Mouse (Mus musculus) mesoderm, embryonic 11.5 days (tissue): ENCODE measurements around the gene Cacna2d2.
A peak's percentile ranks its signal among the peaks of the same experiment; 100 is the strongest.

Experiments
- DNase-seq: peaks from one replicate; pipeline ENCODE4 v3.0.0-alpha.2; 2012; ENCODE audit warnings: low read depth, low spot score

The Cacna2d2 gene

DNA sequence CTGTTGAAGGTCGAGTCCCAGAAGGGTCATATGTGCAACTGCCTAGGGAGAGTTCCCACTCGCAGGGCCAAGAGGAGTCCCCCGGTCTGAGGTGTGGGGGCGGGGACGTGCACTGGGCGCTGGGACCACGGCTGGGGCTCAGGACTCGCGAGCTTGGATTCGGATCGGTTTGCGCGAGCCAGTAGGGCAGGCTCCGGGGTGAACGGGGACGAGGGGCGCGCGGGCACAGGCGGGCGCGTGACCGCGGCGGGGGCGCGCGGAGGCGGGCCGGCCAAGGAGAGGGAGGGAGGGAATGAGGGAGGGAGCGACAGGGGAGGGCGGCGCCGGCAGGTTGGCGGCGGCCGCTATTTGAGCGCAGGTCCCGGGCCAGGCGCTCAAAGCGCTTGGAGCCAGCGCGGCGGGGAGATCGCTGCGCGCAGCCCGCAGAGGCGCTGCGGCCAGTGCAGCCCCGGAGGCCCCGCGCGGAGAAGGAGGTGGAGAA lies at the start of gene Cacna2d2:
Cacna2d2 (plus strand) TSS at position 122 of the 481 bp plus-strand sequence.
- DNase-seq = peak; percentile 42

DNA sequence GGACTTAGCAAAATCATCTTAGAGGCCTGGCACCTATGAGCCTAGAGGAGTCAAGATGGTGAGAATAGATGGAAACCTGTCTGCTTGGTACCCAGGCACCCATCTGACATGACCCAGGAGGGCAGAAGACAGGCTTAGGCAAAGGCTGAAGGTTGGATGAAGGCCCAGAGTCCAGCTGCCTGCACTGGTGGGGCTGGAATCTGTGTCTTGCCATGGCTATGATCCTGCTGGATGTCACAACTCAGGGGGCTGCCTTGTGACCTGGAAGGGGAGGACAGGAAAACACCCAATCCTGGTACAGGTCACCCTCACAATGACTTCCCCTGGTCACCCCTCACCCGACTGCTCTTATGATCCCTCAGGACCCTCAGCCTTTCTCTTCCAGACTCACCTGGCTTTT lies 44.6 kb upstream of the Cacna2d2 start:
- DNase-seq = no peak

DNA sequence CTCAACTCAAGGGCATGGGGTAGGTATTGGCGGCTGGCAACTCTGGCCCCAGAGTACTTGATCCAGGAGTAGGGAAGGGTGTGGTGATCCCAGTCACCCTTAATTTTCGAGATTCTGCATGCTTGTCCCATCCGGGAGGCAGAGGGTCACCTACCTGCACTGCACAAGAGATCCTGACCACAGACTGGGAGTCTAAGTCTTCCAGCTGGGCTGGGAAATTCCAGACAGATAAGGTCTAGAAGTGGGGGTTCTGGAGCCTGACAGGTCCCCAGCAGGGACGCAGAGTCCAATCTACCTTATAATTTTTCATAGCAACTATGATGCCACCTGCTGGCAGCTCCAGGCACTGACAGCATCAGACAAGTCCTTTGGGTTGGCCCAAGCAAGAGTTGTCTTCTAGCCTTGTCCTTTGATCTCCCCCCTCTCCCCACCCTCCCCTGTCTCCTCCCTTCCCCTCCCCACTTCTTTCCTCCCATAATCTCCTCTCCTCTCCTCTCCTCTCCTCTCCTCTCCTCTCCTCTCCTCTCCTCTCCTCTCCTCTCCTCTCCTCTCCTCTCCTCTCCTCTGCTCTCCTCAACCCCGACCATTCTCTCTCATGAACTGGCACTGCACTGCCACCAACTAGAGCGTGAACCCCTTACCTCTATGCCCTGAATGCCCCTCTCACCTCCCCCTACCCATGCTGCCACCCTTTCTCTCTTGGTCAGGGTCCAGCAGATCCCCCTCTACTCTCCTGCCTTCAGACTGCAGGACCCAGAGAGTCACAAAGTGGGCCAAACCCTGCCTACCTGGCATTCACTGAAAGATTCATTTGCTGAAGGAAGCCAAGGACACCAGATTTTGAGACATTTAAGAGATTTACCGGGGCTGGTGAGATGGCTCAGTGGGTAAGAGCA lies 43.3 kb upstream of the Cacna2d2 start:
- peak; percentile 71 for DNase-seq

DNA sequence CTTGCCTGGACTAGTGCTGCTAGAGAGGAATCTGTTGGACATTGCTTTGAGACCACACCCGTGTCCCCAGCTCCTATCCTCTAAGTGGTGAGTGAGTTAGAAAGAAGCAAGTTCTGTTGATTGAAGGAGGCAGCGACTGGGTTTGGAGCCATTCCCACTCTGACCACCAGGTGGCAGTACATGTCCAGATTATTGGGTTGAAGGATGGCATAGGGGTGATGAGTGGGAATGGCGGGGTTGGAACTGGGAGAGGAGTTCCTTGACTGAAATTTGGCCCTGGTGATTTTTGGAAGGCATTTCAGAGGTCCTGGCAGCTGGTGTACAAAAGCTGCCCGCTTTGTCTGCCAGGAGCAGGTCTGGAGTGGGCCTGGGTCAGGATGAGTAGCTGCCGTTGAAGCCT lies 41.8 kb upstream of the Cacna2d2 start:
- DNase-seq = peak; percentile 84

DNA sequence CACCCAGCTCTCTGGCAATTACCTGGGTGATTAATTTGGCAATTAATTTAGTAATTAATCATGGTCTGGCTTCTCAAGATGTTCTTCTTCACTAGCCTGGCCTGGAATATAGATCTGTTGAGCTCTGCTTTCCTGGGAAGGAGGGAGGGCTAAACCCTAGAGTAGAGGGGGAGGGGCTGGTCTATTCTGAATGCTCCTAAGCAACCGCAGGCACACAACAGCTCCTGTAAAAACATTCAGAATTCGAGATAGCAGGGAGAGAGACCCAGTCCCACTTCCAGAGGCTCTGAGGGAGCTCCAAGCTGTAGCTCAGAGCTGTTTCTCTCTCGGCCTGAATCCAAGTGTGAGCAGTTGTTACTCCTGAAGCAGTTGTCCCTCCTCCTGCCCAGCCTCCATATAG lies 38.4 kb upstream of the Cacna2d2 start:
- no peak for DNase-seq

GRCm38 (mm10) chr9:107366644-107367043 lies 32.8 kb upstream of the Cacna2d2 start:
- peak; percentile 65 for DNase-seq

- no peak for DNase-seq
Observed at GRCm38 (mm10) chr9:107368302-107368701, 31.1 kb upstream of the Cacna2d2 start.

GRCm38 (mm10) chr9:107369270-107370105 lies 29.9 kb upstream of the Cacna2d2 start:
- no peak for DNase-seq

GRCm38 (mm10) chr9:107370106-107370463 lies 29.3 kb upstream of the Cacna2d2 start:
- DNase-seq = no peak

DNA sequence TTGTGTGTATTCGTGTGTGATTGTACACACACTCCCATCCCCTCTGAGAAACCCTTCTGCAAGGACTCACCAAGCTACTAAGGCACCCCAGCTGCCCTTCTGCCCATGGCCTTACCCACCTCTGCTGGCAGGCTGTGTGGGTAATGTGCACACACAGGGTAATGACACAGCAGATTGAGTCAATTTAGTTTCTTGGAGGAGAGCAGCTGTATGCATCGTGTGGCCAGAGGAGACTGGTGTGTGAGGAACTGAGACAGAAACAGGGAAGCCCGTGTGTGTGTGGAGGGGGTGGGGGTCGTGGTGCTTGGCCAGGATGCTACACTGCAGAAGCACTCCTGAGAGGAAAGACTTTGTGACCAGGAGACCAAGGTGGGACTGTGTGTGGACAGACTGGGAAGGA lies 27.0 kb upstream of the Cacna2d2 start:
- DNase-seq = no peak

GRCm38 (mm10) chr9:107374623-107375022 lies 24.8 kb upstream of the Cacna2d2 start:
- peak; percentile 70 for DNase-seq

DNA sequence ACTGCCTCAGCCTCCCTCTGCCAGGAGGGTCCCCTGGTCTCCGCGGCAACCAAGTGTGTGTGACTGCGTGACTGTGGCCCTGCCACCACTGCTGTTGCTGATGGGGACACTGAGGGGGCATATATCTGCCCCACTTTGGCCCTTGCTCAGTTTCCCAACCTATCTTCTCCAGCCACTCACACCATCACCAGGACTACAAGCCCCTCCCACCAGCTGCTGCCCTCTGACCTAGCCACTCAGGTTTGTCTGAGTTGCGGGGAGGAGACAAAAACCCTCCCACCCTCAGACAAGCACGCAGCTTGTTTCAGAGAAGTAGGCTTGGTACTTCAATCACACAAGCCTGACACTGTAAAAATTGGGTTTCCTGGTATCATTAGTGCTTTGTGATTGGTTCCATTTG lies 24.0 kb upstream of the Cacna2d2 start:
- no peak for DNase-seq

GRCm38 (mm10) chr9:107377961-107378512 lies 21.4 kb upstream of the Cacna2d2 start:
- DNase-seq = peak; percentile 67

GRCm38 (mm10) chr9:107381723-107382122 lies 17.7 kb upstream of the Cacna2d2 start:
- DNase-seq = peak; percentile 76

DNA sequence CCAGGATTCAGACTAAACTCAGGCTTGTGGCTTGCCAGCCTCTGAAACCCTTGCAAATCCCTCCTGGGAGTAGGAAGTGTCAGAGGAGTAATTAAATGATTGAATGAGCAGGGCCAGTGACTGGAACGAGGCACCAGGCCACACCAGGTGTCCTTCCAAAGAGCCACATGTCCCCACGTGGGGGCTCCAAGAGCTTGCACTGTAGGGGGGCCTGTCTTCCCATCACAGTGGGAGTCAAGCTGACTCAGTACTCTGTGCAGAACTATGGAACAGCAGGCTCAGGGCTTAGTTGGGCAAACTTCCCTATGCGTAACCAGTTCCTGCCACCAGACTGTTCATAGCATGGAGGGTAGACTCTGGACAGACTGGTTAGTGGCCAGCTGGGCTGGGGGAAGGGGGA lies 15.0 kb upstream of the Cacna2d2 start:
- DNase-seq = no peak

- no peak for DNase-seq
Observed at GRCm38 (mm10) chr9:107386722-107387121, 12.7 kb upstream of the Cacna2d2 start.

- no peak for DNase-seq
Observed at GRCm38 (mm10) chr9:107387708-107388107, 11.7 kb upstream of the Cacna2d2 start.

GRCm38 (mm10) chr9:107388263-107388662 lies 11.1 kb upstream of the Cacna2d2 start:
- no peak for DNase-seq

DNA sequence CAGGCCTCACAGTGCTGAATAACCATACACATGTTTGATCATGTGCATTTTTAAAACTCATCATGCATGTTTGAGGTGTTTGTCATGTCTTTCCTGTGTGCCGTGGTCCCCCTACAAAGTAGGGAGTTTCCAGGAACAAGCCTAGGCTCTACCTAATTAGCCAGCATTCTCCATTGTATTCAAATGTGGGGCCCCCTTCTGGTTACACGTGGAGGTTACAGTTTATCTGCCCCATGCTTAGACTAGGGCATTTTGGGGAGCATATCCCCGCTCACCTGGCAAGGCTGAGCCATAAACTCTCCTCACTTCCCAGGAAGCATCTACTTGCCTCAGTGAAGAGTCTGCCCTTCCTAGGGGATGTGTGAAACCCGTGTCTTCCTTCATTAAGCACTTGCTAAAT lies 3.0 kb upstream of the Cacna2d2 start:
- no peak for DNase-seq

DNA sequence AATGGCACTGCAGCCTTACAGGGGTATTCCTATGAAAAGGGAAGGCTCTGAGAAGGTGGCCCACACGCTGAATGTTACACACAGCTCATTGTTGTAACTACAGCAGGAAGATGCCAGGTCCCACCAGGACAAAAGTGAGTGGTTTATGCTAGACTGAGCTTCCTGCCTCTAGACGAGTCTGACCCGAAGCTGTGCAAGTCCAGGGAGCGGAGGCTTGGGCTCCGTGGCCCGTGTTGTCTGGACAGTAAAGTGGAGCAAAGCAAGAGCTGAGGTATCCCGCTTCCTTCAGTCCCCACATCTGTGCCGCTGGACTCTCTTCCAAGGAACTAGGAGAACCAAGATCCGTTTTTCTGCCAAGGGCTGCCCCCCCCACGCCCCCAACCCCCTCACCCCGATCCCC lies 444 bp upstream of the Cacna2d2 start:
- no peak for DNase-seq

DNA sequence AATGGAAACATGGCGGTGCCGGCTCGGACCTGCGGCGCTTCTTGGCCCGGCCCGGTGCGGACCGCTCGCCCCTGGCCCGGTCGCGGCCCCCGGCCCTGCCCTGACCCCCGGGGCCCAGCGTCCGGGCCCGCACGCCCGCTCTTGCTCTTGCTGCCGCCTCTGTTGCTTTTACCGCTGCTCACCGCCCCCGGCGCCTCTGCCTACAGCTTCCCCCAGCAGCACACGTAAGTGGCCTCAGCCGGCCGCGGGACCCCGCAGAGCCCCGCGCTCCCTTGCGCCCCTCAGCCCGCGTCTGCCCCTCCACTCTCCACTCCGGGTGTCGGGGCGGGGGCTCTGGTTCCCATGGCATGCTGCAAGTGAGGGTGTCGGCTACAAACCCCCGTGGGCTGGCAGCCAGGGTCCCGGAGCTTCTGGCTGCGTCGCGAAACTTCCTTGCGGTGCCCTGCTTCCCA lies 674 bp downstream of the Cacna2d2 start:
- DNase-seq = no peak

GRCm38 (mm10) chr9:107400666-107401285 lies 1.4 kb downstream of the Cacna2d2 start:
- DNase-seq = no peak
